Mouse (Mus musculus): ENCODE measurements around the gene Card14. TPM values are rescaled to one million over a fixed set of nuclear protein-coding genes. Genes with fewer than 3 reads are reported as not detected.

Gene Card14
- total and polyA plus RNA-seq, 3 experiments: 0.16 to 1.1 TPM; not detected in 1

GRCm38 (mm10) chr11:119338271-119339059, 30.9 kb downstream of the Card14 start:
- Histone ChIP-seq H3K36me3 (replicated peaks in 1 of 2; ENCODE audit: control insufficient read depth in 1 of 2, insufficient read depth in 1 of 2, low read length in 1 of 2) (no peaks in the 10 kb centered on the region), H3K4me3 (replicated peaks in 1 of 3; ENCODE audit: low read depth in 2 of 3, low read length in 2 of 3, poor library complexity in 1 of 3) (no peak overlapping the region), H3K9ac (ENCODE audit: insufficient read depth, low read depth) (no peak overlapping the region), H3K9me3 (replicated peaks; ENCODE audit: low read length) (no peaks in the 10 kb centered on the region), H3K4me2 (ENCODE audit: insufficient read depth, low read depth, poor library complexity, severe bottlenecking) (no peak overlapping the region), H3K79me2 (replicated peaks; ENCODE audit: control insufficient read depth, extremely low read depth, insufficient read depth, poor library complexity, severe bottlenecking) (no peaks in the 10 kb centered on the region), H3K4me1 (ENCODE audit: control insufficient read depth in 1 of 2, insufficient read depth in 2 of 2) (no peaks in the 10 kb centered on the region), H3K27ac (ENCODE audit: insufficient read depth, low read depth) (no peak overlapping the region), H3K27me3 (replicated peaks) (peaks cover 43% of the 10 kb centered on the region)
- in situ Hi-C loops (cut with MboI; ENCODE audit: low pct_ligation_motif_present, low pct_unique_long_range_greater_than_20kb, low sequenced_read_pairs) (no loop called here), dilution Hi-C loops (cut with MboI; ENCODE audit: extremely low pct_ligation_motif_present, extremely low pct_unique_long_range_greater_than_20kb, low sequenced_read_pairs) (no loop called here)
- TF ChIP-seq KAT2A (IDR thresholded peaks at IDR 0.05; ENCODE audit: insufficient replicate concordance, low read length) (no peak), RCOR1 (conservative IDR thresholded peaks at IDR 0.05; ENCODE audit: low read depth, low read length) (no peak), EP300 (IDR thresholded peaks at IDR 0.05; ENCODE audit: low read length) (no peak)
- DNase-seq (ENCODE audit: extremely low read depth): no peak

DNA sequence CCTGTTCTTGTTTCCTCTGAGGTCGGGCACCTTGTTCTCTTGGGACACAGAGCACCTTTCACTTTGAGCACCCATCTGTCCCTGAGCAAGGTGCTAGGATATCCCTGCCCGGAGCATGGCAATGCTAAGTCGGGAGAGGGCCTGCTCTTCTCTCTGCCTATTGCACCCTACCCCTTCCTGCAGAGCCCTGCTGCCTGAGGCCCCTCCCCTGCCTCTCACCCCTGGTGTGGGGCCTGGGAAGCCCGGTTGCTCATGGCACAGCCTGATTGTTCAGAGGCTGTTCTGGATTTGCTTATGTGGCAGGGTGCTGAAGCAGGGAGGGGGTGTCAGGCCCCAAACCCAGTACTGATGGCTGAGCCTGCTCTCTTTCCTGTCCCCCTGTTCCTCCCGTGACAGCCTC, 31.6 kb downstream of the Card14 start:
- H3K27me3 ChIP-seq (replicated peaks): peaks cover 35% of the 10 kb centered on the region
- H3K27ac ChIP-seq (ENCODE audit: insufficient read depth, low read depth): no peak overlapping the region
- H3K36me3 ChIP-seq (replicated peaks in 1 of 2; ENCODE audit: control insufficient read depth in 1 of 2, insufficient read depth in 1 of 2, low read length in 1 of 2): peaks cover under 1 to 7% of the 10 kb centered on the region in 2 experiments
- no peaks in the 10 kb centered on the region for H3K4me1 ChIP-seq (ENCODE audit: control insufficient read depth in 1 of 2, insufficient read depth in 2 of 2)
- H3K79me2 ChIP-seq (replicated peaks; ENCODE audit: control insufficient read depth, extremely low read depth, insufficient read depth, poor library complexity, severe bottlenecking): no peaks in the 10 kb centered on the region
- dilution Hi-C loops (cut with MboI; ENCODE audit: extremely low pct_ligation_motif_present, extremely low pct_unique_long_range_greater_than_20kb, low sequenced_read_pairs): no loop called here
- H3K9me3 ChIP-seq (replicated peaks; ENCODE audit: low read length): no peaks in the 10 kb centered on the region
- in situ Hi-C loops (cut with MboI; ENCODE audit: low pct_ligation_motif_present, low pct_unique_long_range_greater_than_20kb, low sequenced_read_pairs): no loop called here
- TF ChIP-seq JUN (IDR thresholded peaks at IDR 0.05; ENCODE audit: insufficient read depth, low read depth, low read length): no peak
- no peak for TF ChIP-seq MAZ (IDR thresholded peaks at IDR 0.05; ENCODE audit: low read depth, low read length)
- no peak for TF ChIP-seq E2F4 (IDR thresholded peaks at IDR 0.05; ENCODE audit: insufficient replicate concordance, low read depth, low read length)
- 0 out of 2 replicates have a peak, but pooled peaks have one; percentile 10 for TF ChIP-seq MXI1 (IDR thresholded peaks at IDR 0.05; ENCODE audit: low read depth, low read length)
- TF ChIP-seq NELFE (IDR thresholded peaks at IDR 0.05; ENCODE audit: low read depth, low read length): no peak
- no peak for DNase-seq (ENCODE audit: extremely low read depth)
- H3K4me2 ChIP-seq (ENCODE audit: insufficient read depth, low read depth, poor library complexity, severe bottlenecking): no peak overlapping the region
- no peak overlapping the region for H3K4me3 ChIP-seq (replicated peaks in 1 of 3; ENCODE audit: low read depth in 2 of 3, low read length in 2 of 3, poor library complexity in 1 of 3)
- H3K9ac ChIP-seq (ENCODE audit: insufficient read depth, low read depth): no peak overlapping the region

- Histone ChIP-seq H3K79me2 (replicated peaks; ENCODE audit: control insufficient read depth, extremely low read depth, insufficient read depth, poor library complexity, severe bottlenecking) (no peaks in the 10 kb centered on the region), H3K4me1 (ENCODE audit: control insufficient read depth in 1 of 2, insufficient read depth in 2 of 2) (no peaks in the 10 kb centered on the region), H3K9ac (ENCODE audit: insufficient read depth, low read depth) (no peak overlapping the region), H3K27me3 (replicated peaks) (peaks cover 31% of the 10 kb centered on the region), H3K36me3 (replicated peaks in 1 of 2; ENCODE audit: control insufficient read depth in 1 of 2, insufficient read depth in 1 of 2, low read length in 1 of 2) (peaks cover 4 to 12% of the 10 kb centered on the region in 2 experiments), H3K27ac (ENCODE audit: insufficient read depth, low read depth) (no peak overlapping the region), H3K4me3 (replicated peaks in 1 of 3; ENCODE audit: low read depth in 2 of 3, low read length in 2 of 3, poor library complexity in 1 of 3) (no peak overlapping the region), H3K9me3 (replicated peaks; ENCODE audit: low read length) (no peaks in the 10 kb centered on the region), H3K4me2 (ENCODE audit: insufficient read depth, low read depth, poor library complexity, severe bottlenecking) (no peak overlapping the region)
- dilution Hi-C loops (cut with MboI; ENCODE audit: extremely low pct_ligation_motif_present, extremely low pct_unique_long_range_greater_than_20kb, low sequenced_read_pairs) (no loop called here), in situ Hi-C loops (cut with MboI; ENCODE audit: low pct_ligation_motif_present, low pct_unique_long_range_greater_than_20kb, low sequenced_read_pairs) (loop anchor here (5.0 to 10.0 kb wide), 2 partner anchors 75 to 103 kb away; no protein-coding TSS in a partner anchor)
- DNase-seq (ENCODE audit: extremely low read depth): peak; percentile 83
- TF ChIP-seq POLR2AphosphoS2 (IDR thresholded peaks at IDR 0.05; ENCODE audit: low read depth, low read length): no peak
- TF ChIP-seq CHD2 (IDR thresholded peaks at IDR 0.05; ENCODE audit: low read length): no peak
- no peak for TF ChIP-seq ETS1 (conservative IDR thresholded peaks at IDR 0.05; ENCODE audit: low read depth, low read length)
- 0 out of 2 replicates have a peak, but pooled peaks have one; percentile 28 for TF ChIP-seq SIN3A (IDR thresholded peaks at IDR 0.05; ENCODE audit: low read length)
- no peak for TF ChIP-seq CHD1 (IDR thresholded peaks at IDR 0.05; ENCODE audit: low read depth, low read length)
- peak; percentile 81; the same call in 1 of the 2 replicates for TF ChIP-seq MYC (IDR thresholded peaks at IDR 0.05; ENCODE audit: low read depth, low read length)
- no peak for TF ChIP-seq ZKSCAN1 (IDR thresholded peaks at IDR 0.05; ENCODE audit: borderline replicate concordance, low read depth, low read length)
- no peak for TF ChIP-seq BHLHE40 (IDR thresholded peaks at IDR 0.05; ENCODE audit: low read depth, low read length)
- TF ChIP-seq USF2 (conservative IDR thresholded peaks at IDR 0.05; ENCODE audit: low read depth, low read length): no peak
- TF ChIP-seq TBP (conservative IDR thresholded peaks at IDR 0.05; ENCODE audit: low read depth, low read length): no peak
- no peak for TF ChIP-seq MEF2A (IDR thresholded peaks at IDR 0.05; ENCODE audit: borderline replicate concordance, low read depth, low read length)
- TF ChIP-seq SMC3 (IDR thresholded peaks at IDR 0.05; ENCODE audit: low read depth, low read length): peak; percentile 94
- no peak for TF ChIP-seq MAX (IDR thresholded peaks at IDR 0.05; ENCODE audit: low read length)
- TF ChIP-seq KAT2A (IDR thresholded peaks at IDR 0.05; ENCODE audit: insufficient replicate concordance, low read length): no peak
- peak; percentile 74 for TF ChIP-seq JUND (conservative IDR thresholded peaks at IDR 0.05; ENCODE audit: low read depth, low read length)
- TF ChIP-seq EP300 (IDR thresholded peaks at IDR 0.05; ENCODE audit: low read length): no peak
- no peak for TF ChIP-seq PAX5 (IDR thresholded peaks at IDR 0.05; ENCODE audit: low read length)
- no peak for TF ChIP-seq GABPA (IDR thresholded peaks at IDR 0.05; ENCODE audit: insufficient replicate concordance, low read depth, low read length)
Measured at GRCm38 (mm10) chr11:119339637-119340036, 32.1 kb downstream of the Card14 start.

Data from CH12.LX (cell line).